In the genomic region with DNA sequence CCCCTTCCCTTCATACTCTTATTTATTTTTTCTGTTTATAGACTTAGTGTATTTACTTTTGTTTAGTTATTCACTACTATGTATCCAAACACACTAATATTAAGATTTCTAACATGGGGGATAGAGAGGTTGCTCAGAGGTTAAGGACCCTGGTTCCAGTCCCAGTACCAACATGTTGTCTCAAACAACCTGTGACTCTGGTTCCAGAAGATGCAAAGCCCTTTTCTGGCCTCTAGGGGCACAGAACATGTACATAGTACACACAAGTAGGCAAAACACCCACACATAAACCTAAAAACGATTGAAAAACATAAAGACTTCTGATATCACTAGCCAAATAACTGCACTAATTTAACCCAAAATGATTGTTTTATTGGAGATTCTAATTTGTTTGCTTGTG, we compare ENCODE assay signal across 10 mouse cellular contexts. TPM values are rescaled to one million over a fixed set of nuclear protein-coding genes. Genes with fewer than 3 reads are reported as not detected.
A peak's percentile ranks its signal among the peaks of the same experiment; 100 is the strongest.
DNase-seq lines count a peak whose midpoint lies in the region; TF ChIP-seq lines count a peak whose summit lies in the region.
"Had no signal": no experiment of that assay in that cellular context is flagged by ENCODE, and none has a peak within 500 bp of the region (broad histone marks: within the 10 kb centered on the region; RNA-seq: fewer than 3 reads in every experiment).

No protein-coding gene starts in this region.

- no peak overlapping the region for H3K27ac ChIP-seq in layer of hippocampus, adult 2 months
- H3K27ac ChIP-seq: liver, embryonic 15.5 days had no signal

- peak; percentile 65 for TF ChIP-seq CTCF in layer of hippocampus, adult 2 months (conservative IDR thresholded peaks at IDR 0.05)
- TF ChIP-seq CTCF in E14TG2a.4 (conservative IDR thresholded peaks at IDR 0.05; ENCODE audit: low read length), result peak; percentile 40

- H3K4me3 ChIP-seq in layer of hippocampus, adult 2 months, result no peak overlapping the region
- H3K4me3 ChIP-seq in E14TG2a.4 (replicated peaks; ENCODE audit: low read length), result no peak overlapping the region
- H3K4me3 ChIP-seq: liver, embryonic 15.5 days had no signal

- H3K27me3 ChIP-seq in E14TG2a.4 (ENCODE audit: insufficient read depth, low read length), result peaks cover 29% of the 10 kb centered on the region
- H3K27me3 ChIP-seq: liver, embryonic 15.5 days had no signal

- no peaks in the 10 kb centered on the region for H3K36me3 ChIP-seq in E14TG2a.4 (ENCODE audit: insufficient read depth, low read length)
- H3K36me3 ChIP-seq: liver, embryonic 15.5 days had no signal

- no peaks in the 10 kb centered on the region for H3K9me3 ChIP-seq in E14TG2a.4 (ENCODE audit: low read length)
- H3K9me3 ChIP-seq: liver, embryonic 15.5 days had no signal

- peaks cover 6% of the 10 kb centered on the region for H3K4me1 ChIP-seq in E14TG2a.4 (replicated peaks; ENCODE audit: low read depth, low read length)

- DNase-seq in layer of hippocampus, adult 2 months (ENCODE audit: low spot score in 2 of 2), result no peak
- no peak for DNase-seq in layer of hippocampus, postnatal 25 days (ENCODE audit: extremely low spot score in 1 of 2, low spot score in 1 of 2)
- DNase-seq in B cell, adult 2 months, result peak; percentile 23 to 36
- DNase-seq in induced T-regulatory cell, adult 2 months (ENCODE audit: low read depth), result peak; percentile 68
- DNase-seq in adrenal gland, adult (ENCODE audit: inconsistent age in 2 of 2, low spot score in 1 of 2), result no peak
- DNase-seq in left cerebral cortex, adult 9 months (ENCODE audit: low spot score in 2 of 2), result no peak
- DNase-seq: adrenal gland, adult 2 months; cerebellum, postnatal 14 days had no signal

RNA-seq across cellular contexts. Expression of a gene that starts 2.0 kb away (rescaled TPM):
- total RNA-seq in layer of hippocampus, adult 2 months (2021), result 100 to 1,000 TPM; 246 to 261 TPM
- 100 to 1,000 TPM; 268 to 295 TPM for total RNA-seq in layer of hippocampus, postnatal 25 days (2021)

RNA-seq across cellular contexts. Expression of a gene that starts 45.9 kb away (rescaled TPM):
- 1 to 10 TPM; 3.2 to 4.1 TPM for total RNA-seq in layer of hippocampus, adult 2 months (2021)
- total RNA-seq in layer of hippocampus, postnatal 25 days (2021), result 1 to 10 TPM; 2.7 to 3.5 TPM

RNA-seq across cellular contexts. Expression of a gene that starts 53.1 kb away (rescaled TPM):
- total RNA-seq in layer of hippocampus, adult 2 months (2021), result 1 to 10 TPM; 4.1 to 4.2 TPM
- 1 to 10 TPM; 4.3 to 4.5 TPM for total RNA-seq in layer of hippocampus, postnatal 25 days (2021)

Comparison
In these comparisons a context has a peak if more than half of its experiments do, and no peak if none do; other contexts are left out.
1. DNase-seq: peak in B cell, adult 2 months (2 of 2) and induced T-regulatory cell, adult 2 months (single experiment); none in layer of hippocampus, adult 2 months (0 of 2), layer of hippocampus, postnatal 25 days (0 of 2), adrenal gland, adult (0 of 2) and left cerebral cortex, adult 9 months (0 of 2).